Mouse (Mus musculus) myocyte (in vitro differentiated cells): Measurements from ENCODE around the gene Ankrd13b.

Experiments
- E2F4 ChIP-seq: IDR thresholded peaks from one replicate; pipeline ENCODE4 v1.6.1; 2011; ENCODE audit warnings: mild to moderate bottlenecking, control low read depth, moderate library complexity; ENCODE audit not compliant: insufficient read depth
- MAX ChIP-seq: IDR thresholded peaks from one replicate; pipeline ENCODE4 v1.6.1; 2011; ENCODE audit warnings: low read depth, mild to moderate bottlenecking, control low read depth

- TF ChIP-seq MAX (no peak), E2F4 (no peak)
Measured at GRCm38 (mm10) chr11:77525804-77526486, 36.5 kb upstream of the Ankrd13b start.
